Mouse (Mus musculus) neural tube, embryonic 12.5 days (tissue): ENCODE results near the gene Shmt1. TPM values are rescaled to one million over a fixed set of nuclear protein-coding genes. Genes with fewer than 3 reads are reported as not detected.

Experiments
- ATAC-seq: fragments of 200-750 bp; cut with Nextera tagmentation; 2 replicates; pipeline ENCODE4 v1.8.0; 2017; ENCODE audit warnings: low read depth, mild to moderate bottlenecking, moderate TSS enrichment, moderate library complexity; ENCODE audit not compliant: low FRiP score
- H3K27ac ChIP-seq: fragments of 300-500 bp; sonication (generic); 2 replicates; pipeline ENCODE4 v1.5.1; 2016
- H3K27me3 ChIP-seq: fragments of 300-500 bp; sonication (generic); replicated peaks from 2 replicates; pipeline ENCODE4 v1.6.1; 2016; ENCODE audit warnings: mild to moderate bottlenecking
- H3K36me3 ChIP-seq: fragments of 300-500 bp; sonication (generic); 2 replicates; pipeline ENCODE4 v1.6.1; 2016; ENCODE audit warnings: mild to moderate bottlenecking
- H3K4me1 ChIP-seq: fragments of 300-500 bp; sonication (generic); 2 replicates; pipeline ENCODE4 v1.6.1; 2016
- H3K4me2 ChIP-seq: fragments of 300-500 bp; sonication (generic); replicated peaks from 2 replicates; pipeline ENCODE4 v1.6.1; 2016; ENCODE audit warnings: mild to moderate bottlenecking
- H3K4me3 ChIP-seq: fragments of 300-500 bp; sonication (generic); 2 replicates; pipeline ENCODE4 v1.5.1; 2016
- H3K9ac ChIP-seq: fragments of 300-500 bp; sonication (generic); 2 replicates; pipeline ENCODE4 v1.6.1; 2016; ENCODE audit warnings: mild to moderate bottlenecking
- H3K9me3 ChIP-seq: fragments of 300-500 bp; sonication (generic); 2 replicates; pipeline ENCODE4 v1.6.1; 2016; ENCODE audit warnings: mild to moderate bottlenecking
- WGBS: fragments of 180-500 bp; shearing (Covaris S2); methylation state at CpG from one replicate; pipeline ENCODE4 v1.1.7; 2016; 5-methylcytosine and 5-hydroxymethylcytosine counted together
- polyA plus RNA-seq: library from polyadenylated mRNA; unstranded; fragments of >200 nt; fragmentation: Nextera tagmentation; extraction: Ambion mirVana; gene quantifications from 2 replicates; pipeline ENCODE4 v1.2.1, GENCODE M21; 2016

Gene Shmt1
- polyA plus RNA-seq, 1 experiment from 2014 or later = 23.4 TPM

DNA sequence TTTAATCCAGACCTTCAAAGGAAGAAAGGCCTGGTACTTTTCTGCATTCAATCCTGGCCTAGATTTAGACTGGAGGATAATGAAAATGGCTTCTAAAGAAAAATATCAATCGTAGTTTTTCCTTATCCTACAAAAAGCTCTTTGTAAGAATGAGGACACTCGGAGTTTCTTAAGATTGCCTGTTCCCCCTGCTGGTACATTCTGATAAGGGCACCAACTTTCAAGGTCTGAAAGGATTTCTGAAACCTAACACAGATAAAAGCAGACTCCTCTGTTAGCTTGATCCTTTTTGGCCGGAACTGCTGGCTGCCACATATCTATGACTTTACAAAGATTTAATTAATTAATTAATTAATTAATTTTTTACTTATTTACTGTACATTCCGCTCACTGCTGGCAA is 44.5 kb downstream of the Shmt1 start:
- Histone ChIP-seq H3K9me3 (no peaks in the 10 kb centered on the region), H3K4me1 (no peaks in the 10 kb centered on the region)

GRCm38 (mm10) chr11:60761681-60762080 is 49.8 kb downstream of the Shmt1 start:
- Histone ChIP-seq H3K4me1 (no peaks in the 10 kb centered on the region), H3K9me3 (no peaks in the 10 kb centered on the region), H3K4me2 (no peak overlapping the region), H3K4me3 (no peak overlapping the region), H3K9ac (no peak overlapping the region), H3K36me3 (peaks cover 33% of the 10 kb centered on the region), H3K27ac (no peak overlapping the region), H3K27me3 (no peaks in the 10 kb centered on the region)
- WGBS = 93% methylated on average over 3 of the region's 3 CpGs
- ATAC-seq = no peak

More for the DNA sequence above, 44.5 kb downstream of the Shmt1 start:
- Histone ChIP-seq H3K4me3 (no peak overlapping the region), H3K27me3 (no peaks in the 10 kb centered on the region), H3K9ac (no peak overlapping the region), H3K36me3 (0 out of 2 replicates have a peak, but pooled peaks cover 2% of the 10 kb centered on the region), H3K27ac (no peak overlapping the region), H3K4me2 (no peak overlapping the region)
- 91% methylated on average over 4 of the region's 4 CpGs for WGBS
- ATAC-seq = no peak

DNA sequence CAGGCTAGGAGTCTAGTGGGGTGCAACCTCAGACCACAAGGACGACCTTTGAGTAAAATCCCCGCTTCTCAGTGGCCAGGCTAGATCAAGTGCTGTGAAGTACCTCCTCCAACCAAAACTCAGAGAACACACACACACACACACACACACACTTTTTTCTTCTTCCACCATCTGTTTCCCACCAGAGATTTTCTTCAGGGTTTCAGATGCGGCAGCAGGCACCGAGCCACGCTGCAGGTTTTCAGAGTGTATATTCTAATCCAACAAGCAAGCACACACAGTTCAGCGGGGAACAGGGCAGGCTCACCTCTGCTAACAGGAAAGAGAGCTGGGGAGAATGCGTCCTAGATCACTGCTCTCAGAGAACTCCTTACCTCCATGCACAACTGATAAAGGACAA is 55.9 kb downstream of the Shmt1 start:
- Histone ChIP-seq H3K27me3 (no peaks in the 10 kb centered on the region), H3K4me3 (no peak overlapping the region), H3K9ac (no peak overlapping the region), H3K27ac (no peak overlapping the region), H3K36me3 (peaks cover 69% of the 10 kb centered on the region), H3K4me2 (no peak overlapping the region), H3K4me1 (no peaks in the 10 kb centered on the region), H3K9me3 (no peaks in the 10 kb centered on the region)
- no peak for ATAC-seq
- WGBS = 95% methylated on average over 7 of the region's 7 CpGs

GRCm38 (mm10) chr11:60740321-60740720 is 71.2 kb downstream of the Shmt1 start:
- Histone ChIP-seq H3K36me3 (peaks cover 52% of the 10 kb centered on the region), H3K27ac (no peak overlapping the region), H3K4me2 (no peak overlapping the region), H3K27me3 (no peaks in the 10 kb centered on the region), H3K4me1 (no peaks in the 10 kb centered on the region), H3K9me3 (no peaks in the 10 kb centered on the region), H3K9ac (no peak overlapping the region), H3K4me3 (no peak overlapping the region)
- 83% methylated on average over 3 of the region's 3 CpGs for WGBS
- ATAC-seq = no peak

Other genes with a start within 250 kb of the Shmt1 start
- gene Llgl1, start 112.0 kb downstream of the Shmt1 start, polyA plus RNA-seq = 99.8 and 101 TPM in 2 replicates
- 71.4 and 72.8 TPM in 2 replicates for gene Flii, start 84.5 kb downstream of the Shmt1 start, polyA plus RNA-seq
- 17.5 and 19.5 TPM in 2 replicates for gene Mief2, start 83.3 kb downstream of the Shmt1 start, polyA plus RNA-seq
- 14.0 and 15.9 TPM in 2 replicates for gene Top3a, start 34.4 kb downstream of the Shmt1 start, polyA plus RNA-seq
- 7.6 and 8.6 TPM in 2 replicates for gene Smcr8, start 34.2 kb downstream of the Shmt1 start, polyA plus RNA-seq
- gene Dhrs7b, start 18.9 kb upstream of the Shmt1 start, polyA plus RNA-seq = 24.7 and 26.5 TPM in 2 replicates
- 52.3 and 53.0 TPM in 2 replicates for gene Tmem11, start 67.6 kb upstream of the Shmt1 start, polyA plus RNA-seq
- gene Natd1, start 103.0 kb upstream of the Shmt1 start, polyA plus RNA-seq = 27.2 and 28.8 TPM in 2 replicates
- gene Map2k3, start 120.3 kb upstream of the Shmt1 start, polyA plus RNA-seq = 40.7 and 41.7 TPM in 2 replicates
- 7.4 and 10.3 TPM in 2 replicates for gene Kcnj12, start 210.8 kb upstream of the Shmt1 start, polyA plus RNA-seq